ENCODE assay signal across 8 mouse cellular contexts in the genomic region with DNA sequence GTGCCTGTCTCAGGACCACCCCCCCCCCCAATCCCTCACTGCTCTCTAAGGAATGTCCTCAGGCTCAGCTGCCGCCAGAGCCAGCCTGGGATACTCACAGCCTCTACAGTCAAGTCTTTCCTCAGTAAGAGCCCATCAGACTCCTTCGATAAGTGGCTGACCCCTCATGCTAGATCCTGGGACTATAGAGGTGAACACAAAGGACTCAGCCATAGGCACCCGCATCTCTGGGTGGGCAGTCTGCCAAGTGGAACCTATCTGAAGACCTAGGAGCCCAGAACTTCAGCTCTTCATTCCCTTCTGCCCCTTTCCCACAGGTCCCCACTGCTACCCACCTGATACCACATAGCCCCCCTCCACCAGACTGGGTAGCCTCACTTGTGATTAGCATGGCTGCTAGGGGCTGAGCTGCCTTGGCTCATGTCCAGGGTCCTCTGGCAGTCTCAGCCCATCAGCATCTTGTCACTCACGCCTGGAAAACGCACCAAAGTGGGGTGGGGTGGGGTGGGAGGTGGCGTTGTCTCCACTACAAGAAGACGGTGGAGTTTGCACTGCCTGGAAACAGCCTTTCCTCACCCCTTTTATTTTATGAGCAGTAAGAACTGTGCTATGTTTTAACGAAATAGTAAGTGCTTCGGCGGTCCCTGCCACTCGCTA. TPM values are rescaled to one million over a fixed set of nuclear protein-coding genes. Genes with fewer than 3 reads are reported as not detected.
DNase-seq lines count a peak whose midpoint lies in the region; ATAC-seq lines count a peak whose summit lies in the region.

No protein-coding gene starts in this region.

- ATAC-seq in cerebellum, adult (ENCODE audit: insufficient number of reproducible peaks, low FRiP score, low TSS enrichment): no peak
- peak; percentile 58; the same call in 1 of the 2 replicates for ATAC-seq in lung, embryonic 15.5 days (ENCODE audit: borderline replicate concordance, extremely low read depth, low FRiP score, low TSS enrichment)
- ATAC-seq in intestine, embryonic 16.5 days: peak; percentile 42; the same call in 1 of the 2 replicates

- no peaks in the 10 kb centered on the region for H3K36me3 ChIP-seq in lung, embryonic 15.5 days
- no peaks in the 10 kb centered on the region for H3K36me3 ChIP-seq in intestine, embryonic 16.5 days (ENCODE audit: control insufficient read depth, insufficient read depth, low read length)

- 15% methylated on average over 11 of the region's 11 CpGs for WGBS in lung, embryonic 15.5 days
- WGBS in intestine, embryonic 16.5 days: 21% methylated on average over 11 of the region's 11 CpGs

- H3K9me3 ChIP-seq in lung, embryonic 15.5 days: no peaks in the 10 kb centered on the region
- H3K9me3 ChIP-seq in intestine, embryonic 16.5 days (ENCODE audit: control insufficient read depth, low read length): no peaks in the 10 kb centered on the region

- peaks cover 19% of the 10 kb centered on the region for H3K4me1 ChIP-seq in lung, embryonic 15.5 days
- H3K4me1 ChIP-seq in intestine, embryonic 16.5 days (ENCODE audit: control insufficient read depth, insufficient read depth, low read length): peaks cover 7% of the 10 kb centered on the region

- no peak overlapping the region for H3K27ac ChIP-seq in lung, embryonic 15.5 days
- H3K27ac ChIP-seq in intestine, embryonic 16.5 days (ENCODE audit: low read length): no peak overlapping the region

- H3K9ac ChIP-seq in lung, embryonic 15.5 days: no peak overlapping the region
- no peak overlapping the region; the same call in 1 of the 2 replicates for H3K9ac ChIP-seq in intestine, embryonic 16.5 days (ENCODE audit: low read depth, low read length)

- DNase-seq in cerebellum, adult 11-12 months: peak; percentile 10
- DNase-seq in lung, postnatal 36 days: no peak
- peak; percentile 85 for DNase-seq in retina, postnatal 1 day
- DNase-seq in c-Kit-positive CD71-positive TER-119-positive erythroid progenitor cells, embryonic 14.5 days (ENCODE audit: low spot score): no peak
- no peak for DNase-seq in left cerebral cortex, adult 8-10 months (ENCODE audit: low spot score in 2 of 2)

- H3K27me3 ChIP-seq in lung, embryonic 15.5 days: peaks cover 20% of the 10 kb centered on the region; the same call in 1 of the 2 replicates
- H3K27me3 ChIP-seq in intestine, embryonic 16.5 days (replicated peaks; ENCODE audit: control insufficient read depth, insufficient read depth, low read length): peaks cover 5% of the 10 kb centered on the region

- H3K4me2 ChIP-seq in lung, embryonic 15.5 days: peak overlapping the region; percentile 69
- peak overlapping the region; percentile 72 for H3K4me2 ChIP-seq in intestine, embryonic 16.5 days (ENCODE audit: low read depth, low read length)

- peak overlapping the region; percentile 32 for H3K4me3 ChIP-seq in lung, embryonic 15.5 days
- H3K4me3 ChIP-seq in intestine, embryonic 16.5 days (ENCODE audit: low read length): peak overlapping the region; percentile 44

RNA-seq across cellular contexts. Expression of gene Ky, which starts 38.7 kb away (rescaled TPM):
- polyA plus RNA-seq in lung, embryonic 15.5 days (2015; fragmentation: Nextera tagmentation; extraction: Ambion mirVana): 0.15 and 0.36 TPM in 2 replicates
- 0.34 TPM in 2 replicates for polyA plus RNA-seq in intestine, embryonic 16.5 days (2015; fragmentation: Nextera tagmentation; extraction: Ambion mirVana)
- total RNA-seq in left cerebral cortex, adult 8-10 months (2022): 1 to 10 TPM; 1.7 to 5.1 (median 2.1) TPM

Comparison
In these comparisons a context has a peak if more than half of its experiments do, and no peak if none do; other contexts are left out.
1. DNase-seq: peak in cerebellum, adult 11-12 months (single experiment) and retina, postnatal 1 day (single experiment); none in lung, postnatal 36 days (single experiment), c-Kit-positive CD71-positive TER-119-positive erythroid progenitor cells, embryonic 14.5 days (single experiment) and left cerebral cortex, adult 8-10 months (0 of 2).